ENCODE assay signal across 8 mouse cellular contexts in the genomic region with DNA sequence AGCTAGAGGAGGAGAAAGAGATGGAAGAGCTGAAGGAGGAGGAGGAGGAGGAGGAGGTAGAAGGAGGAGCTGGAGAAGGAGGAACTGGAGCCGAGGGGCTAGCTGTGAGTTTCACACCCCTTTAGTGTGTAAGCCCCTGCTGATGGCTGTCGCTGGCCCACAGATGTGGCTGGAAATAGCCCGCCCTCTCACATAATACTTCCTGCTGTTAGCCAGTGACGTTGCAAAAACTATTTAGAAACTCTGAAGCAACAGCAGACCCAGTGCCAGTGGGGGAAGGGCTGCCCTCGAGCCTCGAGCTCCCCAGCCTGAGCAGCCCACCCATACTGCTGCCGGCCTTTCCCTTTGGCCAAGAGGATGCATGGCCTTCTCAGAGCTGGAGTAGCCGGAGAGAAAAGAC. TPM values are rescaled to one million over a fixed set of nuclear protein-coding genes. Genes with fewer than 3 reads are reported as not detected.
DNase-seq lines count a peak whose midpoint lies in the region; ATAC-seq and TF ChIP-seq lines count a peak whose summit lies in the region.

No protein-coding gene starts in this region.

- TF ChIP-seq POLR2A in CH12.LX (IDR thresholded peaks at IDR 0.05; ENCODE audit: low read depth, low read length): peak; percentile 33; the same call in 1 of the 2 replicates

- H3K4me2 ChIP-seq in forebrain, embryonic 14.5 days (ENCODE audit: low read length): no peak overlapping the region
- peak overlapping the region; percentile 52 for H3K4me2 ChIP-seq in CH12.LX (ENCODE audit: insufficient read depth, low read depth, poor library complexity, severe bottlenecking)
- no peak overlapping the region for H3K4me2 ChIP-seq in heart, postnatal 0 days (ENCODE audit: low read depth, low read length)
- H3K4me2 ChIP-seq in lung, embryonic 15.5 days: peak overlapping the region; percentile 21; the same call in 1 of the 2 replicates

- no peak overlapping the region for H3K4me3 ChIP-seq in forebrain, embryonic 10.5 days
- H3K4me3 ChIP-seq in forebrain, embryonic 14.5 days (ENCODE audit: low read depth, low read length): no peak overlapping the region
- peak overlapping the region in 2 of 3 experiments; percentile 14 to 26 for H3K4me3 ChIP-seq in CH12.LX (replicated peaks in 1 of 3; ENCODE audit: low read depth in 2 of 3, low read length in 2 of 3, poor library complexity in 1 of 3)
- H3K4me3 ChIP-seq in heart, postnatal 0 days (ENCODE audit: low read depth, low read length): no peak overlapping the region
- H3K4me3 ChIP-seq in lung, embryonic 15.5 days: 0 out of 2 replicates have a peak overlapping the region, but pooled peaks have one; percentile 3

- ATAC-seq in forebrain, embryonic 14.5 days: no peak
- ATAC-seq in heart, postnatal 0 days (ENCODE audit: insufficient read depth, low read depth): no peak
- no peak for ATAC-seq in lung, embryonic 15.5 days (ENCODE audit: borderline replicate concordance, extremely low read depth, low FRiP score, low TSS enrichment)

- H3K36me3 ChIP-seq in forebrain, embryonic 10.5 days (replicated peaks): peaks cover 6% of the 10 kb centered on the region; the same call in 1 of the 2 replicates
- H3K36me3 ChIP-seq in forebrain, embryonic 14.5 days (ENCODE audit: control insufficient read depth, insufficient read depth, low read length): no peaks in the 10 kb centered on the region
- H3K36me3 ChIP-seq in CH12.LX (replicated peaks in 1 of 2; ENCODE audit: control insufficient read depth in 1 of 2, insufficient read depth in 1 of 2, low read length in 1 of 2): peaks cover 2 to 34% of the 10 kb centered on the region in 2 experiments
- H3K36me3 ChIP-seq in heart, postnatal 0 days (replicated peaks; ENCODE audit: control insufficient read depth, insufficient read depth, low read length): no peaks in the 10 kb centered on the region
- H3K36me3 ChIP-seq in lung, embryonic 15.5 days: no peaks in the 10 kb centered on the region

- no peak overlapping the region for H3K9ac ChIP-seq in forebrain, embryonic 14.5 days (ENCODE audit: low read length)
- peak overlapping the region; percentile 17 for H3K9ac ChIP-seq in CH12.LX (ENCODE audit: insufficient read depth, low read depth)
- no peak overlapping the region for H3K9ac ChIP-seq in heart, postnatal 0 days (replicated peaks; ENCODE audit: low read depth, low read length)
- H3K9ac ChIP-seq in lung, embryonic 15.5 days: peak overlapping the region; percentile 11; the same call in 1 of the 2 replicates

- H3K27ac ChIP-seq in forebrain, embryonic 10.5 days: peak overlapping the region; percentile 40; the same call in 1 of the 2 replicates
- H3K27ac ChIP-seq in forebrain, embryonic 14.5 days (ENCODE audit: low read depth, low read length): no peak overlapping the region
- H3K27ac ChIP-seq in CH12.LX (ENCODE audit: insufficient read depth, low read depth): peak overlapping the region; percentile 70
- peak overlapping the region; percentile 22; the same call in 1 of the 2 replicates for H3K27ac ChIP-seq in heart, postnatal 0 days (ENCODE audit: low read depth)
- H3K27ac ChIP-seq in lung, embryonic 15.5 days: peak overlapping the region; percentile 50

- TF ChIP-seq RAD21 in CH12.LX (IDR thresholded peaks at IDR 0.05; ENCODE audit: low read depth, low read length): no peak

- H3K9me3 ChIP-seq in forebrain, embryonic 10.5 days: no peaks in the 10 kb centered on the region
- H3K9me3 ChIP-seq in forebrain, embryonic 14.5 days (replicated peaks; ENCODE audit: control insufficient read depth, low read length): no peaks in the 10 kb centered on the region
- no peaks in the 10 kb centered on the region for H3K9me3 ChIP-seq in CH12.LX (replicated peaks; ENCODE audit: low read length)
- no peaks in the 10 kb centered on the region for H3K9me3 ChIP-seq in heart, postnatal 0 days (replicated peaks; ENCODE audit: control insufficient read depth, low read length)
- H3K9me3 ChIP-seq in lung, embryonic 15.5 days: no peaks in the 10 kb centered on the region

- peaks cover 13% of the 10 kb centered on the region for H3K79me2 ChIP-seq in CH12.LX (replicated peaks; ENCODE audit: control insufficient read depth, extremely low read depth, insufficient read depth, poor library complexity, severe bottlenecking)

- peaks cover 8% of the 10 kb centered on the region for H3K27me3 ChIP-seq in forebrain, embryonic 10.5 days (ENCODE audit: poor library complexity, severe bottlenecking)
- H3K27me3 ChIP-seq in forebrain, embryonic 14.5 days (replicated peaks; ENCODE audit: control insufficient read depth, insufficient read depth, low read length): no peaks in the 10 kb centered on the region
- H3K27me3 ChIP-seq in CH12.LX (replicated peaks): peaks cover 2% of the 10 kb centered on the region
- no peaks in the 10 kb centered on the region for H3K27me3 ChIP-seq in heart, postnatal 0 days (ENCODE audit: control insufficient read depth, insufficient read depth, low read length)
- no peaks in the 10 kb centered on the region for H3K27me3 ChIP-seq in lung, embryonic 15.5 days

- 58% methylated on average over 8 of the region's 8 CpGs for WGBS in forebrain, embryonic 10.5 days
- WGBS in forebrain, embryonic 14.5 days: 35% methylated on average over 8 of the region's 8 CpGs
- WGBS in heart, postnatal 0 days: 52% methylated on average over 8 of the region's 8 CpGs
- WGBS in lung, embryonic 15.5 days: 20% methylated on average over 8 of the region's 8 CpGs

- TF ChIP-seq CTCF in CH12.LX (conservative IDR thresholded peaks at IDR 0.05 in 1 of 2, IDR thresholded peaks at IDR 0.05 in 1 of 2; ENCODE audit: low read depth in 2 of 2, low read length in 2 of 2): no peak
- TF ChIP-seq CTCF in heart, postnatal 0 days (IDR thresholded peaks at IDR 0.05; ENCODE audit: low read depth): no peak

- in situ Hi-C loops in CH12.LX (cut with MboI; ENCODE audit: low pct_ligation_motif_present, low pct_unique_long_range_greater_than_20kb, low sequenced_read_pairs): no loop called here

- no peak for TF ChIP-seq EP300 in CH12.LX (IDR thresholded peaks at IDR 0.05; ENCODE audit: low read length)
- no peak for TF ChIP-seq EP300 in heart, postnatal 0 days (IDR thresholded peaks at IDR 0.05; ENCODE audit: low read depth)

- no peak for DNase-seq in forebrain, embryonic 10.5 days (ENCODE audit: extremely low spot score, low spot score)
- DNase-seq in forebrain, embryonic 14.5 days (ENCODE audit: low spot score): no peak
- DNase-seq in CH12.LX (ENCODE audit: extremely low read depth): peak; percentile 71
- no peak for DNase-seq in heart, postnatal 0 days (ENCODE audit: low spot score)
- no peak for DNase-seq in left cerebral cortex, adult 11 months (ENCODE audit: low spot score)
- no peak for DNase-seq in layer of hippocampus, adult 9-10 months (ENCODE audit: low spot score)
- no peak for DNase-seq in ovary, postnatal 36 days (ENCODE audit: low spot score)

- peaks cover 65% of the 10 kb centered on the region for H3K4me1 ChIP-seq in forebrain, embryonic 10.5 days
- peaks cover 20% of the 10 kb centered on the region for H3K4me1 ChIP-seq in forebrain, embryonic 14.5 days (ENCODE audit: control insufficient read depth, insufficient read depth, low read length)
- peaks cover 40 to 72% of the 10 kb centered on the region in 2 experiments for H3K4me1 ChIP-seq in CH12.LX (ENCODE audit: control insufficient read depth in 1 of 2, insufficient read depth in 2 of 2)
- H3K4me1 ChIP-seq in heart, postnatal 0 days (ENCODE audit: control insufficient read depth, insufficient read depth): peaks cover 11% of the 10 kb centered on the region
- peaks cover 53% of the 10 kb centered on the region for H3K4me1 ChIP-seq in lung, embryonic 15.5 days

- dilution Hi-C loops in CH12.LX (cut with MboI; ENCODE audit: extremely low pct_ligation_motif_present, extremely low pct_unique_long_range_greater_than_20kb, low sequenced_read_pairs): no loop called here

TF ChIP-seq in CH12.LX, 34 proteins besides CTCF, POLR2A, EP300 and RAD21 (continues in another document):
- TF ChIP-seq SIN3A (IDR thresholded peaks at IDR 0.05; ENCODE audit: low read length) (no peak), USF1 (IDR thresholded peaks at IDR 0.05; ENCODE audit: low read depth, low read length) (no peak), ETS1 (conservative IDR thresholded peaks at IDR 0.05; ENCODE audit: low read depth, low read length) (peak; percentile 50), NRF1 (IDR thresholded peaks at IDR 0.05; ENCODE audit: low read depth, low read length) (no peak), PAX5 (IDR thresholded peaks at IDR 0.05; ENCODE audit: low read length) (no peak), MAFK (IDR thresholded peaks at IDR 0.05; ENCODE audit: insufficient replicate concordance, low read length) (no peak), MAX (IDR thresholded peaks at IDR 0.05; ENCODE audit: low read length) (no peak), MXI1 (IDR thresholded peaks at IDR 0.05; ENCODE audit: low read depth, low read length) (no peak), CHD2 (IDR thresholded peaks at IDR 0.05; ENCODE audit: low read length) (peak; percentile 65; the same call in 1 of the 2 replicates), IRF4 (IDR thresholded peaks at IDR 0.05; ENCODE audit: low read depth, low read length) (0 out of 2 replicates have a peak, but pooled peaks have one; percentile 27), ZKSCAN1 (IDR thresholded peaks at IDR 0.05; ENCODE audit: borderline replicate concordance, low read depth, low read length) (no peak), JUN (IDR thresholded peaks at IDR 0.05; ENCODE audit: insufficient read depth, low read depth, low read length) (no peak)

RNA-seq across cellular contexts. Expression of a gene that starts 3.3 kb away (rescaled TPM):
- 14.0 and 15.1 TPM in 2 replicates for polyA plus RNA-seq in forebrain, embryonic 10.5 days (2016; fragmentation: Nextera tagmentation; extraction: Ambion mirVana)
- 11.6 and 15.3 TPM in 2 replicates for polyA plus RNA-seq in forebrain, embryonic 14.5 days (2014; fragmentation: Nextera tagmentation; extraction: Ambion mirVana)
- total RNA-seq in CH12.LX (2012; rRNA removed) (7.6 and 7.8 TPM in 2 replicates), CH12.LX (2014; rRNA removed) (2.3 and 3.1 TPM in 2 replicates)
- polyA plus RNA-seq in CH12.LX (2012; ENCODE audit: insufficient read length, low read depth): 17.0 and 18.1 TPM in 2 replicates
- 4.1 and 4.7 TPM in 2 replicates for total RNA-seq in heart, postnatal 0 days (2014; rRNA removed; ENCODE audit: low replicate concordance)
- 5.9 and 6.6 TPM in 2 replicates for polyA plus RNA-seq in heart, postnatal 0 days (2015; fragmentation: Nextera tagmentation; extraction: Ambion mirVana)
- polyA plus RNA-seq in lung, embryonic 15.5 days (2015; fragmentation: Nextera tagmentation; extraction: Ambion mirVana): 21.4 and 22.6 TPM in 2 replicates

RNA-seq across cellular contexts. Expression of a gene that starts 56.2 kb away (rescaled TPM):
- polyA plus RNA-seq in forebrain, embryonic 10.5 days (2016; fragmentation: Nextera tagmentation; extraction: Ambion mirVana): not detected in 2 replicates
- polyA plus RNA-seq in forebrain, embryonic 14.5 days (2014; fragmentation: Nextera tagmentation; extraction: Ambion mirVana): 0.38 TPM in 1 of 2 replicates, not detected in the other
- total RNA-seq in CH12.LX (2012; rRNA removed): not detected in 2 replicates
- total RNA-seq in CH12.LX (2014; rRNA removed): not detected in 2 replicates
- polyA plus RNA-seq in CH12.LX (2012; ENCODE audit: insufficient read length, low read depth): not detected in 2 replicates
- total RNA-seq in heart, postnatal 0 days (2014; rRNA removed; ENCODE audit: low replicate concordance): not detected in 2 replicates
- polyA plus RNA-seq in heart, postnatal 0 days (2015; fragmentation: Nextera tagmentation; extraction: Ambion mirVana): not detected in 2 replicates
- polyA plus RNA-seq in lung, embryonic 15.5 days (2015; fragmentation: Nextera tagmentation; extraction: Ambion mirVana): 0.28 TPM in 1 of 2 replicates, not detected in the other

Comparison
In these comparisons a context has a peak if more than half of its experiments do, and no peak if none do; other contexts are left out.
1. H3K4me3 ChIP-seq: peak in CH12.LX (2 of 3) and lung, embryonic 15.5 days (single experiment); none in forebrain, embryonic 10.5 days (single experiment), forebrain, embryonic 14.5 days (single experiment) and heart, postnatal 0 days (single experiment).
2. H3K4me2 ChIP-seq: peak in CH12.LX (single experiment) and lung, embryonic 15.5 days (single experiment); none in forebrain, embryonic 14.5 days (single experiment) and heart, postnatal 0 days (single experiment).
3. H3K9ac ChIP-seq: peak in CH12.LX (single experiment) and lung, embryonic 15.5 days (single experiment); none in forebrain, embryonic 14.5 days (single experiment) and heart, postnatal 0 days (single experiment).